Mouse (Mus musculus) hindbrain, embryonic 13.5 days (tissue): ENCODE results near the gene Luc7l. TPM values are rescaled to one million over a fixed set of nuclear protein-coding genes. Genes with fewer than 3 reads are reported as not detected.
"Not testable (repeated sequence)": the region's sequence is repeated elsewhere in the genome, so short reads cannot be mapped to it uniquely, and the experiment has no call there.

ENCODE experiments used
- ATAC-seq: fragments of 200-750 bp; cut with Nextera tagmentation; 2 replicates; pipeline ENCODE4 v1.8.0; 2017; ENCODE audit warnings: moderate TSS enrichment; ENCODE audit not compliant: low FRiP score
- H3K27ac ChIP-seq: fragments of 300-500 bp; sonication (generic); 2 replicates; pipeline ENCODE4 v1.5.1; 2015; ENCODE audit warnings: inconsistent platforms, mild to moderate bottlenecking, moderate library complexity
- H3K27me3 ChIP-seq: fragments of 300-500 bp; sonication (generic); 2 replicates; pipeline ENCODE4 v1.6.1; 2015; ENCODE audit warnings: mild to moderate bottlenecking, inconsistent platforms
- H3K36me3 ChIP-seq: fragments of 300-500 bp; sonication (generic); 2 replicates; pipeline ENCODE4 v1.6.1; 2015; ENCODE audit warnings: mild to moderate bottlenecking, inconsistent platforms
- H3K4me1 ChIP-seq: fragments of 300-500 bp; sonication (generic); replicated peaks from 2 replicates; pipeline ENCODE4 v1.6.1; 2015; ENCODE audit warnings: inconsistent platforms
- H3K4me2 ChIP-seq: fragments of 300-500 bp; sonication (generic); 2 replicates; pipeline ENCODE4 v1.6.1; 2015; ENCODE audit warnings: inconsistent platforms, mild to moderate bottlenecking, moderate library complexity
- H3K4me3 ChIP-seq: fragments of 300-500 bp; sonication (generic); 2 replicates; pipeline ENCODE4 v1.5.1; 2015; ENCODE audit warnings: mild to moderate bottlenecking, inconsistent platforms
- H3K9ac ChIP-seq: fragments of 300-500 bp; sonication (generic); 2 replicates; pipeline ENCODE4 v1.6.1; 2015; ENCODE audit warnings: mild to moderate bottlenecking, inconsistent platforms
- H3K9me3 ChIP-seq: fragments of 300-500 bp; sonication (generic); 2 replicates; pipeline ENCODE4 v1.6.1; 2016; ENCODE audit warnings: inconsistent platforms
- WGBS: fragments of 180-500 bp; shearing (Covaris S2); methylation state at CpG from one replicate; pipeline ENCODE4 v1.1.7; 2015; 5-methylcytosine and 5-hydroxymethylcytosine counted together
- polyA plus RNA-seq: library from polyadenylated mRNA; unstranded; fragments of >200 nt; fragmentation: Nextera tagmentation; extraction: Ambion mirVana; gene quantifications from 2 replicates; pipeline ENCODE4 v1.2.1, GENCODE M21; 2015

The Luc7l gene
- polyA plus RNA-seq, 1 experiment from 2014 or later: 118 TPM

DNA sequence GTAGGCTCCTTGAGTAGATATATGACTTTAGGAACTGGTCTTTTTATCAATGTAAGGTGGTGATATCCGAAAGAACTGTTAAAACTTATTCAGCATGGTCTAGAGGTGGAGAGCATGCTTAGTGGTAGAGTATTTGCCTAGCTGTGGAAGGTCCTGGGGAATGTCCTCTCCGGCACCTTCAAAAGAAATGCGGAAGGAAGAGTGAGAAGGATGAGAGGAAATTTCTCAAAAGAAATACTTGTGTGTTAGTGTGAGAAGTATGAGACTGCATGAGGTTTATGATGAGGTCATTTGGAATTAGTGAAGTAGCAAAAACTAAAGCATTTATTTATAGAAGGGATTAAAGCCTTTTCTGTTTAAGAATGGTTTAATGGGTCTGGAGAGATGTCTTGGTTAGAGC lies 9.7 kb downstream of the Luc7l start:
- no peak for ATAC-seq
- Histone ChIP-seq H3K27me3 (no peaks in the 10 kb centered on the region), H3K36me3 (peaks cover 87% of the 10 kb centered on the region), H3K9ac (no peak overlapping the region), H3K4me2 (no peak overlapping the region), H3K9me3 (no peaks in the 10 kb centered on the region), H3K27ac (no peak overlapping the region), H3K4me1 (no peaks in the 10 kb centered on the region), H3K4me3 (no peak overlapping the region)
- WGBS: 99% methylated on average over 3 of the region's 3 CpGs

DNA sequence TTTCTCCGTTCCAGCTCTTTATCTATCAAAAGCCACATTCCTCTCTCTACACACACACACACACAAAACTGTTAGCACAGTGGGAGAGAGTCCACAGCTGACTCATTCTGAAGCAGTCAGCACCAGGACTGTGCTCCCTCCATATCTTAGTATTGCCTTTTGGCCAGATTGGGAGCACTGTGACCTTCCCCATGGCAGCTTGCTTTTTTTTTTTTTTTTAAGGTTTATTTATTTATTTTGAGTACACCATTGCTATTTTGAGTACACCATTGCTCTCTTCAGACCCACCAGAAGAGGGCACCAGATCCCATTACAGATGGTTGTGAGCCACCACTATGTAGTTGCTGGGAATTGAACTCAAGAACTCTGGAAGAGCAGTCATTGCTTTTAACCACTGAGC lies 16.2 kb downstream of the Luc7l start:
- H3K4me3 ChIP-seq: no peak overlapping the region
- H3K4me2 ChIP-seq: no peak overlapping the region
- no peaks in the 10 kb centered on the region for H3K4me1 ChIP-seq
- H3K27me3 ChIP-seq: no peaks in the 10 kb centered on the region
- no peak for ATAC-seq
- H3K9me3 ChIP-seq: no peaks in the 10 kb centered on the region
- H3K27ac ChIP-seq: no peak overlapping the region
- H3K36me3 ChIP-seq: peaks cover 82% of the 10 kb centered on the region
- no peak overlapping the region for H3K9ac ChIP-seq
- WGBS: 95% methylated on average over 1 of the region's 1 CpGs

DNA sequence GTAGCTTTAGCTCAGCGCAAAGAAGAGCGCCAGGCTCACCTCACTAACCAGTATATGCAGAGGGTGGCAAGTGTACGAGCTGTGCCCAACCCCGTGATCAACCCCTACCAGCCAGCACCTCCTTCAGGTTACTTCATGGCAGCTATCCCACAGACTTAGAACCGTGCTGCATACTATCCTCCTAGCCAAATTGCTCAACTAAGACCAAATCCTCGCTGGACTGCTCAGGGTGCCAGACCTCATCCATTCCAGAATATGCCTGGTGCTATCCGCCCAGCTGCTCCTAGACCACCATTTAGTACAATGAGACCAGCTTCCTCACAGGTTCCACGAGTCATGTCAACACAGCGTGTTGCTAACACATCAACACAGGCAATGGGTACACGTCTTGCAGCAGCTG lies 16.9 kb downstream of the Luc7l start:
- not testable (repeated sequence) for H3K27ac ChIP-seq, H3K4me2 ChIP-seq, H3K9me3 ChIP-seq, H3K4me3 ChIP-seq, H3K4me1 ChIP-seq, ATAC-seq, H3K9ac ChIP-seq, H3K27me3 ChIP-seq
- WGBS: 96% methylated on average over 10 of the region's 10 CpGs
- H3K36me3 ChIP-seq: peaks cover 80% of the 10 kb centered on the region

DNA sequence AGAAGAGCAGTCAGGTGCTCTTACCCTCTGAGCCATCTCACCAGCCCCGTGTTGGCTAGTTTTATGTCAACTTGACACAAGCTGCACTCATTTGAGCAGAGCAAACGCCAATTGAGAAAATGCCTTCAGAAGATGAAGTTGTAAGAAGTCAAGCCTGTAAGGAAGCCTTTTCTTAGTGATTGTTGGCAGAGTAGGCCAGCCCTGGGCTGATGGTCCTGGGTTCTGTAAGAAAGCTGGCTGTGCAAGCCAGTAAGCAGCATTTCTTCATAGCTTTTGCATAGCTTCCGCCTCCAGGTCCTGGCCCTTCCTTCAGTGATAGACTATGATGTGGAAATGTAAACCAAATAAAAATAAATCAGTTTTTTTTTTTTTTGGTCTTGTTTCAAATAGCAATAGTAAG lies 19.9 kb downstream of the Luc7l start:
- no peak for ATAC-seq
- Histone ChIP-seq H3K4me1 (no peaks in the 10 kb centered on the region), H3K4me2 (no peak overlapping the region), H3K9ac (no peak overlapping the region), H3K36me3 (peaks cover 82% of the 10 kb centered on the region), H3K27ac (no peak overlapping the region), H3K4me3 (no peak overlapping the region), H3K9me3 (no peaks in the 10 kb centered on the region), H3K27me3 (no peaks in the 10 kb centered on the region)
- 93% methylated on average over 3 of the region's 3 CpGs for WGBS

- ATAC-seq: no peak
- Histone ChIP-seq H3K4me2 (no peak overlapping the region), H3K4me3 (no peak overlapping the region), H3K9ac (no peak overlapping the region), H3K9me3 (no peaks in the 10 kb centered on the region), H3K27ac (no peak overlapping the region), H3K36me3 (peaks cover 87% of the 10 kb centered on the region), H3K27me3 (no peaks in the 10 kb centered on the region), H3K4me1 (no peaks in the 10 kb centered on the region)
- WGBS: 94% methylated on average over 13 of the region's 13 CpGs
Observed at GRCm38 (mm10) chr17:26275933-26276332, 23.2 kb downstream of the Luc7l start.

DNA sequence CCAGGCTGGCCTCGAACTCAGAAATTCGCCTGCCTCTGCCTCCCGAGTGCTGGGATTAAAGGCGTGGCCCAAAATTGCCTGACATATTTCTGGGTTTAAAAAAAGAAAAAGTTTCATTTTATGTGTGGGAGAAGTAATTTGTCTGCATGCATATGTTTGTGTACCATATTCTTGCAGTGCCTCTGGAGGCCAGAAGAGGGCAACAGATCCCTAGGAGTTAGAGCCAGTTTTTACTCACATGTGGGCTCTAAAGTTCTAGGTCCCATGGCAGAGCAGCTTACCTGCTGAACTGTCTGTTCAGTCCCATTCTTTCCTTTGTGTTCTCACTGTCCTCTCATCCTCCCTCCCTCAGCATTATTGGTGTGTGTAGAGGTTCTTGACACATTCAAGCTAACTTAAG lies 24.0 kb downstream of the Luc7l start:
- Histone ChIP-seq H3K4me3 (no peak overlapping the region), H3K27ac (no peak overlapping the region), H3K27me3 (no peaks in the 10 kb centered on the region), H3K4me1 (no peaks in the 10 kb centered on the region), H3K36me3 (peaks cover 87% of the 10 kb centered on the region), H3K9ac (no peak overlapping the region), H3K4me2 (no peak overlapping the region), H3K9me3 (no peaks in the 10 kb centered on the region)
- WGBS: 87% methylated on average over 4 of the region's 4 CpGs
- ATAC-seq: no peak

DNA sequence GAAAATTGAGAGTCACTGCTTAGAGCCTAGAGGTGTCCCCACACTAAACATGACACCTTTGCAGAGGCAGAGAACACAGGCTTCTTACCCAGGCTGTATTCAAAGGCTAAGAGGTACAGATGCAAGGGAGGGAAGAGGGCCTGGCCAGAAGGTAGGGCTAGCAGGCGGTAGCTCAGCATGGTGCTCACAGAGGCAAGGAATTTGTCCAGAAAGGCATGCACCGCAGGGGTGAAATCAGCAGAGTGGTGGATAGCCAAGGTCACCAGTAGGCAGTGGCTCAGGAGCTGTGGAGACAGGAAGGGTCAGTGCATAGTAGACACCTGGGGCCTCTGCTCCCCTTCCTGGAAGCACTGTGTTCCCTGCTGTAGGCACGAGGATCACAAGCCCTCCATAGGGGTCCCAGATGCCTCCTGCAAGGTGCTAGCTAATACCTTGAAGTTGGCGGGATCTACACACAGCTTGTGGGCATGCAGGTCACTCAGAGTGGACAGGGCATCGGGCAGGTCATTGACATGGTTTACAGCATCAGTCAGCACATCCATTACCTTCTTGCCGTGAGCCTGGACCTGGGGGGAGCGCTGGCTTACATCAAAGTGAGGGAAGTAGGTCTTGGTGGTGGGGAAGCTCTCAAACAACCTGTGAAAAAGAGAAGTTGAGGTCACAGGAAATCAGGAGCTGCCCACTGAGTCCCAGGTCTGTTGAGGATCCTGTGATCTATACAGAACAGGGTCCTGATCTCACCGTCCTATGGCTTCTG lies 33.7 kb downstream of the Luc7l start:
- no peak overlapping the region for H3K4me2 ChIP-seq
- H3K4me3 ChIP-seq: no peak overlapping the region
- H3K9ac ChIP-seq: no peak overlapping the region
- H3K9me3 ChIP-seq: peaks cover 6% of the 10 kb centered on the region
- 89% methylated on average over 8 of the region's 8 CpGs for WGBS
- H3K27me3 ChIP-seq: no peaks in the 10 kb centered on the region
- no peak for ATAC-seq
- H3K4me1 ChIP-seq: no peaks in the 10 kb centered on the region
- H3K36me3 ChIP-seq: peaks cover 100% of the 10 kb centered on the region
- no peak overlapping the region for H3K27ac ChIP-seq

DNA sequence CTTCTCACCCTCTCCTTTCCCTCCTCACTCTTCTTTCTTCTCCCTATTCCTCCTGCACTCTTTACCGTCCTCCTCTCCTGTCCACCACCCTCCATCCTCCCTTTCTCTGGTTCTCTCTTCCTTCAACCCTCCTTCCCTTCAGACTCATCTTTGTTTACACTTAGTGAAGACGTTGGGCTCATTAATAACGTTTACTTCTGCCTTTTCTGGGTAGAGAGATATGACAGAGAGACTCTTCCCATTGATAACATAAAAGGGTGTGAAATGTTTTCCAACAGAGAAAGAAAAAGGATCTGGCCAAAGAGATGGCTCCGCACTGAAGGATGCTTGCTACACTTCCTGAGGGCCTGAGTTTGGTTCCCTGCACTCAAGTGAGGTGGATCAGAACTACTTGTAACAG lies 36.8 kb downstream of the Luc7l start:
- Histone ChIP-seq H3K9ac (no peak overlapping the region), H3K36me3 (peaks cover 76% of the 10 kb centered on the region), H3K27me3 (no peaks in the 10 kb centered on the region), H3K4me2 (no peak overlapping the region), H3K27ac (no peak overlapping the region), H3K4me3 (no peak overlapping the region), H3K4me1 (no peaks in the 10 kb centered on the region), H3K9me3 (peaks cover 12% of the 10 kb centered on the region)
- ATAC-seq: no peak
- 88% methylated on average over 4 of the region's 4 CpGs for WGBS

DNA sequence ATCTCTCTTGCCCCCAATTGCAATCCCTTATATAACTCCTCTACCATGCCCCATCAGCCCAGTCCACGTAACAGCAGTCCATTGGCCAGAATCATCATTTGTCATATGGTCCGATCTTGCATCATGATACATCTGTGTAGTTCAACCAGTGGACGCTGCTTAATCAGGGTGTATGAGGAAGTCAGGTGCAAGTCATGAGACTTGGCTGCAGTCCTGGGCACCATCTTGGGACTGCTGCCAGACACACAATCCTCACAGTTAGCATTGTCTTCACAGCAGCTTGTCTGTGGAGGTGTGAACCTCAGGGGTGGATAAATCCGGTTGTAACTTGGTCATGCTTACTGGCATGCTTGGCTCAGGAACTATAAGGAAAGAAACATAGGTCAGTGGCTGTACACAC lies 45.6 kb downstream of the Luc7l start:
- not testable (repeated sequence) for H3K9ac ChIP-seq, H3K27me3 ChIP-seq, H3K36me3 ChIP-seq, H3K27ac ChIP-seq, H3K4me3 ChIP-seq, H3K4me1 ChIP-seq, ATAC-seq, H3K9me3 ChIP-seq, H3K4me2 ChIP-seq
- 96% methylated on average over 4 of the region's 4 CpGs for WGBS

- Histone ChIP-seq H3K4me2 (no peak overlapping the region), H3K4me3 (no peak overlapping the region), H3K4me1 (no peaks in the 10 kb centered on the region), H3K9ac (no peak overlapping the region), H3K27ac (no peak overlapping the region), H3K36me3 (no peaks in the 10 kb centered on the region), H3K9me3 (no peaks in the 10 kb centered on the region), H3K27me3 (peaks cover 9% of the 10 kb centered on the region; the same call in 1 of the 2 replicates)
- ATAC-seq: no peak
- WGBS: 16% methylated on average over 6 of the region's 6 CpGs
Observed at GRCm38 (mm10) chr17:26314291-26314690, 61.6 kb downstream of the Luc7l start.

GRCm38 (mm10) chr17:26315474-26315873 lies 62.8 kb downstream of the Luc7l start:
- H3K9ac ChIP-seq: no peak overlapping the region
- H3K4me1 ChIP-seq: no peaks in the 10 kb centered on the region
- H3K27ac ChIP-seq: no peak overlapping the region
- peaks cover 9% of the 10 kb centered on the region; the same call in 1 of the 2 replicates for H3K27me3 ChIP-seq
- H3K4me2 ChIP-seq: no peak overlapping the region
- no peaks in the 10 kb centered on the region for H3K36me3 ChIP-seq
- H3K9me3 ChIP-seq: no peaks in the 10 kb centered on the region
- ATAC-seq: no peak
- 43% methylated on average over 10 of the region's 10 CpGs for WGBS
- no peak overlapping the region for H3K4me3 ChIP-seq

GRCm38 (mm10) chr17:26318441-26318840 lies 65.7 kb downstream of the Luc7l start:
- Histone ChIP-seq H3K9me3 (no peaks in the 10 kb centered on the region), H3K36me3 (no peaks in the 10 kb centered on the region), H3K27me3 (peaks cover 14% of the 10 kb centered on the region; the same call in 1 of the 2 replicates), H3K4me3 (no peak overlapping the region), H3K27ac (no peak overlapping the region), H3K4me2 (no peak overlapping the region), H3K4me1 (no peaks in the 10 kb centered on the region), H3K9ac (no peak overlapping the region)
- ATAC-seq: no peak
- WGBS: 100% methylated on average over 1 of the region's 1 CpGs
